Mouse (Mus musculus): ENCODE results near the gene St14. TPM values are rescaled to one million over a fixed set of nuclear protein-coding genes. Genes with fewer than 3 reads are reported as not detected.

The St14 gene
- polyA plus RNA-seq, 1 experiment from 2014 or later: 4.9 TPM

DNA sequence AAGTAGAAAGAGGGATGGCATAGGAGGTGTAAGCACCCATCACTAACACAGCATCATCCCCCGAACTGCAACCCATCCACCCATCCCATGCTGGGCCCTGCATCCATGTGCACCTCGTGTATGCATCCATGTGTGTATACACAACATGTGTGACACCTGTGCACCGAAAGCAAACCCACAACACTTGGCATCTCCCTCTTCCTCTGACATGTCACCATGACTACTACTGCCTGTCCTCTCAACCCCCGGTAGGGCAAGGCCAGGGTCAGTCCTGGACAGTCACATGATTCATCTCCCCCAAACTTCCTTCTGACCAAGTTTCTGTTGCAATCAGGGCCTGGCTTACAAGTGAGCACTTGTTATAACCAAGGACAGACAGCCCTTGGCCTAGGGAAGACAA lies 42.8 kb downstream of the St14 start:
- WGBS: 90% methylated on average over 4 of the region's 4 CpGs
- Histone ChIP-seq H3K27me3 (ENCODE audit: insufficient read depth, poor library complexity, severe bottlenecking) (no peaks in the 10 kb centered on the region), H3K36me3 (no peaks in the 10 kb centered on the region), H3K27ac (no peak overlapping the region), H3K4me3 (no peak overlapping the region), H3K9me3 (no peaks in the 10 kb centered on the region), H3K4me1 (replicated peaks) (peaks cover 3% of the 10 kb centered on the region; the same call in 1 of the 2 replicates)
- DNase-seq (ENCODE audit: low spot score): no peak

DNA sequence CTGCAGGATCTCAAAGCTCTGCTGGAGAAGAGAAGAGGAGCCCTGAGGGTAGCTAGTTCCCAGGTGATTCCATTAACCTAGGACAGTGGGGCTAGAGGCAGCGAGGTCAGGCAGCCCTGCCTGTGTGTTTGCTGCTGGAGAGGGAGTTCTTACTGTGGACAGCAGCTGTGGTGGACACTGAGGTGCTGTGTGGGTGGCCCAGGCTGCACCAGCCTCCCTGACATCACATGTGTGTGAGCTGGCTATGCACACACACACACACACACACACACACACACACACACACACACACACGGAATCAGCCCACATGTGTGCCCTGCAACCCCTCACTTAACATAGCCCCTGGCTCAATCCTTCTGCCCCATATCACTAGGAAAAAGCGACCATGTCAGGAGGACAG lies 43.5 kb downstream of the St14 start:
- DNase-seq (ENCODE audit: low spot score): no peak
- Histone ChIP-seq H3K36me3 (no peaks in the 10 kb centered on the region), H3K27ac (no peak overlapping the region), H3K4me1 (replicated peaks) (peaks cover 3% of the 10 kb centered on the region; the same call in 1 of the 2 replicates), H3K9me3 (no peaks in the 10 kb centered on the region), H3K4me3 (no peak overlapping the region), H3K27me3 (ENCODE audit: insufficient read depth, poor library complexity, severe bottlenecking) (peaks cover 7% of the 10 kb centered on the region; the same call in 1 of the 2 replicates)
- 78% methylated on average over 3 of the region's 3 CpGs for WGBS

DNA sequence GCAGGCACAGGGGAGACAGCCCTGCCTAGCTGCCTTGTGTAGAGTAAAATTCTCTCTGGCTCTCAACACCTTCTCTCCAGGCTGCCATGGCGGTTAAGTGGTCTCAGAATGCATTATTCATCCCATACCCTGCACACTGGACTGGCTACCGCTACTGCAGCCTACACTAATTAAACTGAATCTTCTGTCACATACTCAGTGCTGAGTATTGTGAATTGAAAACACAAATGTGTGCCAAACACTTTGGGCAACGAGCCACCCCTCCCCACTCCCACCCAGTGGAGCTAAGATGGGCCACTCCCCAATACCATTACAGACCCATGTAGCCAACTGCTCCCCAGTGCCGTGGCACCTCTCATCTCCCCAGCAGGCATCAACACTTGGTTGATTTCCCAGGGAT lies 44.2 kb downstream of the St14 start:
- H3K9me3 ChIP-seq: no peaks in the 10 kb centered on the region
- peaks cover 8% of the 10 kb centered on the region; the same call in 1 of the 2 replicates for H3K27me3 ChIP-seq (ENCODE audit: insufficient read depth, poor library complexity, severe bottlenecking)
- 86% methylated on average over 4 of the region's 4 CpGs for WGBS
- H3K4me1 ChIP-seq (replicated peaks): peaks cover 3% of the 10 kb centered on the region; the same call in 1 of the 2 replicates
- no peak for DNase-seq (ENCODE audit: low spot score)
- no peak overlapping the region for H3K27ac ChIP-seq
- H3K36me3 ChIP-seq: no peaks in the 10 kb centered on the region
- H3K4me3 ChIP-seq: no peak overlapping the region

DNA sequence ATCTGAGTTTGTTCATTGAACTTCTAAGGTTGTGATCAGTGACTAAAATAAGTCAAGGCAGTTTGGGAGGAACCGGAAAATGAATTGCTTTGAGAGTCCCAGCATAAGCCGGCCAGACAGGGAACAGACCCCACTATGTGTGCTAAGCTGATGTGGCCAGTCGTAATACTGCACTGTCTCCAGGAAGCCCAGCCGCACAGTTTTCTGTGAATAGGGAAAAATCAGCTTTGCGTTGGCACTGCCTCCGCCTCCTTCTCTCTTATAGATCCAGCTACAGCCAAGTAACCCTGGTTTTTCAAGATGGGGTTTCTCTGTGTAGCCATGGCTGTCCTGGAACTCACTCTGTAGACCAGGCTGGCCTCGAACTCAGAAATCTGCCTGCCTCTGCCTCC lies 44.9 kb downstream of the St14 start:
- Histone ChIP-seq H3K4me3 (no peak overlapping the region), H3K36me3 (no peaks in the 10 kb centered on the region), H3K9me3 (no peaks in the 10 kb centered on the region), H3K4me1 (replicated peaks) (peaks cover 7% of the 10 kb centered on the region; the same call in 1 of the 2 replicates), H3K27ac (no peak overlapping the region), H3K27me3 (ENCODE audit: insufficient read depth, poor library complexity, severe bottlenecking) (peaks cover 8% of the 10 kb centered on the region; the same call in 1 of the 2 replicates)
- no peak for DNase-seq (ENCODE audit: low spot score)
- 81% methylated on average over 7 of the region's 7 CpGs for WGBS

DNA sequence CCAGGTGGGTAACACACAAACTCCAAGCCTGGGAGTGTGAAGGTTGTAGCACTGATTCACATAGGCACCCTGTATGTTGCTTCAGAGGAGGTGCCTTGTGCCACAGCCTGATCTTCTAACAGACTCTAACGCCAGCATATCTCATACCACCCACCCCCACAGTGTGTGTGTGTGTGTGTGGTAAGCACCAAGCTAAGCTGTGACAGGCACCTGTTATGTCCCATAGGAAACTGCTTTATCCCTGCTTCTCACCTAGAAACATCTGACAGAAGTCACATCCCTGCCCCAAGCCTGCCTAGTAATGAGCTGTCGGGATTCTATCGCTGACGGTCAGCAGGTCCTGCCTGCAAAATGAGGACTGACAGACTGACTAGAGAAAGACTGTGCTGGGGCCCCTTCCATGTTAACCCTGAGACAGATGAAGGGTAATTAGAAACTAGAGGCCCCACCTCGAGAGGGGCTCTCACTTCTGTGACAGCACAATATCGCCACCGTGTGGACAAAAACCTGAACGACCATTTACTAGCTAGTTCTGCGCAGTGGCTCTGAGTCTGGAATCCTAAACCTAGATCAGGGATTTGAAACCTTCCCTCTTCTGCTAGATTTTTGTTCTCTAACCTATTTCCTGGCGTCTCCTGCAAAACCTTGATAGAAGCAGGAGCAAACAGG lies 45.4 kb downstream of the St14 start:
- WGBS: 20% methylated on average over 10 of the region's 10 CpGs
- Histone ChIP-seq H3K4me3 (no peak overlapping the region), H3K27me3 (ENCODE audit: insufficient read depth, poor library complexity, severe bottlenecking) (peaks cover 8% of the 10 kb centered on the region; the same call in 1 of the 2 replicates), H3K9me3 (no peaks in the 10 kb centered on the region), H3K36me3 (no peaks in the 10 kb centered on the region), H3K27ac (no peak overlapping the region), H3K4me1 (replicated peaks) (peaks cover 7% of the 10 kb centered on the region; the same call in 1 of the 2 replicates)
- peak; percentile 72 for DNase-seq (ENCODE audit: low spot score)

DNA sequence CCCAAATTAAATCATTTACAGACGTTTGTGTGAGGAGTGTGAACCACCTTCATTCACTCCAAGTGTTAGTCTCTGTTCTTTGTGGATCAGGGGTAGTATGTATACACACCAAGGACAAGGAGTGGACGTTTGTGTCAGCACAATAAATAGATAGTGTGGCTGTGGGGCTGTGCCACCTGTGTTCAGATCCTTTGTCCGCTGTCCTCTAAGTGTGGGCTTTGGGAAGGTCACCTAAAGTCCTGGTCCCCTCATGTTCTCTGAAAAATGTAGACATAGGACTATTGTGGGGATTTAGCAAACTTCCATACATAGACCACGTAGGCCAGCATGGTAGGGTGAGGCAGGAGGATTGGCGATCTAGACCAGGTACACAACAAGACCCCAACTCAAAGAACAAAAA lies 46.1 kb downstream of the St14 start:
- no peak for DNase-seq (ENCODE audit: low spot score)
- peaks cover 7% of the 10 kb centered on the region; the same call in 1 of the 2 replicates for H3K4me1 ChIP-seq (replicated peaks)
- peaks cover 8% of the 10 kb centered on the region; the same call in 1 of the 2 replicates for H3K27me3 ChIP-seq (ENCODE audit: insufficient read depth, poor library complexity, severe bottlenecking)
- H3K27ac ChIP-seq: no peak overlapping the region
- no peaks in the 10 kb centered on the region for H3K36me3 ChIP-seq
- no peak overlapping the region for H3K4me3 ChIP-seq
- no peaks in the 10 kb centered on the region for H3K9me3 ChIP-seq
- 80% methylated on average over 5 of the region's 5 CpGs for WGBS

DNA sequence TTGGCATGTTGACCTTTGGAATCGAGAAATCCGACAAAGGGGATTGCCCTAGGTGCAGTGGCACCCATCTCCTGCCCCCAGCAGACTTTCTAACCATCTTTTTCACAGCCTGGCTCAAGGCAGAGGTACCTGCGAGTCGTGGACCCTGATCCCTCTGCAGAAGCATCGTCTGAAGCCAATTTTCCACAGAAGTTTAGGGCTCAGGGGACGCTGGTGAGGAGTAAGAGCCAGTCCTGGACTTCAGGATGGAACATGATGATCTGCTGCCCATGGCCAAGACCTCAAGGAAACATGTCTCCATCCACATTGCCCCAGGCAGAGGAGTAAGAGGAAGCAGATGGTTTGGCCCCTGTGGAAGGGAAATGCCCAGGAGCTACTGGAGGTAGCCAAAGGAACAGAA lies 48.9 kb downstream of the St14 start:
- no peak for DNase-seq (ENCODE audit: low spot score)
- Histone ChIP-seq H3K4me3 (no peak overlapping the region), H3K9me3 (no peaks in the 10 kb centered on the region), H3K36me3 (no peaks in the 10 kb centered on the region), H3K27me3 (ENCODE audit: insufficient read depth, poor library complexity, severe bottlenecking) (peaks cover 8% of the 10 kb centered on the region; the same call in 1 of the 2 replicates), H3K4me1 (replicated peaks) (peaks cover 7% of the 10 kb centered on the region; the same call in 1 of the 2 replicates), H3K27ac (no peak overlapping the region)
- WGBS: 78% methylated on average over 6 of the region's 6 CpGs

DNA sequence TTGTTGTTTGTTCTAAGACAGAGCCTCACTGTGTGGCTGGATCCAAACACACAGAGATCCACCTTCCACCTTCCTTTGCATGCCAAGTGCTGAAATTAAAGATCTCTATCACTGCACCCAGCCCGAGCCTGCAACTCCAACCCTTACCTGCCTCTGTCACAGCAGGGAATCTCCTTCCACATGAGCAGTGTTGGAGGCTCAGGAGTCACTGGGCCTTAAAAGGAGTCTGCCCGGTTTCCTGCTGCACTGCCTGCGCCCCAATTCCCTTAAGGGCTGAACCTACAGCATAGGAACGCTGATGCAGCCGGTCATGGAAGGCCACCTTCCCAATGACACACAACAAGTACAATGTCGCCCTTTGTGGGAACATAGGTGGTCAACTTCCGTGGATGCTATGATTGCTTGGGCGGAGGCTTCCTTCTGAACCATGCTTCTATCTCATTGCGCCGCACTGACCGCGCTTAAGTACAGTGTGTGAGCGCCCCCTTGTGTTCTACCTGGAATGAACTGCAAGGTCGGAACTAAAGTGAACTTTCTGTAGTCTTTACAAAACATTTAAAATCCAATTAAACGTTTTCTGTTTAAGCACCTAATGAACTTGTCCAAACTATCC lies 49.5 kb downstream of the St14 start:
- Histone ChIP-seq H3K36me3 (no peaks in the 10 kb centered on the region), H3K4me3 (peak overlapping the region; percentile 32), H3K9me3 (no peaks in the 10 kb centered on the region), H3K27me3 (ENCODE audit: insufficient read depth, poor library complexity, severe bottlenecking) (peaks cover 8% of the 10 kb centered on the region; the same call in 1 of the 2 replicates), H3K27ac (peak overlapping the region; percentile 29; the same call in 1 of the 2 replicates), H3K4me1 (replicated peaks) (peaks cover 7% of the 10 kb centered on the region; the same call in 1 of the 2 replicates)
- WGBS: 8% methylated on average over 15 of the region's 15 CpGs
- peak; percentile 71 for DNase-seq (ENCODE audit: low spot score)

DNA sequence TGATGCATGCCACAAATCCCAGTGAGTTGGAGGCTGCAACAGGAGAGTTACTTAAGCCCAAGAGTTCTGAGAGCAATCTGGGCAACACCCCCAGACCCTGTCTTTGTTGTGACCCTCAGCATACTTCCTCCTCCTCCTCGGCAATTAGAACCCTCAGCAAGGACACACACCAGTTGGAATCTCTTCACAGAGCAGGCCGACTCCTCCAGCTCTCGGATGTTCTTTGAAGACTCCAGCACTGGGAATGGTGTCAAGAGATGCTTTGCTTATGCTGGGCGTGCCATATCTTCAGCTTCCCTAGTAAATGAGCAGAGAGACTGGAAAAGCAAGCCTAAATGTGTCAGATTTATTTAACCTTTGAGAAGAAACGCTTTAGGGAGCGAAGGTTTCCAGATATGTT lies 50.9 kb downstream of the St14 start:
- WGBS: 83% methylated on average over 6 of the region's 6 CpGs
- no peak overlapping the region for H3K4me3 ChIP-seq
- DNase-seq (ENCODE audit: low spot score): no peak
- peaks cover 4% of the 10 kb centered on the region; the same call in 1 of the 2 replicates for H3K4me1 ChIP-seq (replicated peaks)
- H3K27me3 ChIP-seq (ENCODE audit: insufficient read depth, poor library complexity, severe bottlenecking): peaks cover 8% of the 10 kb centered on the region; the same call in 1 of the 2 replicates
- H3K27ac ChIP-seq: no peak overlapping the region
- no peaks in the 10 kb centered on the region for H3K36me3 ChIP-seq
- no peaks in the 10 kb centered on the region for H3K9me3 ChIP-seq

DNA sequence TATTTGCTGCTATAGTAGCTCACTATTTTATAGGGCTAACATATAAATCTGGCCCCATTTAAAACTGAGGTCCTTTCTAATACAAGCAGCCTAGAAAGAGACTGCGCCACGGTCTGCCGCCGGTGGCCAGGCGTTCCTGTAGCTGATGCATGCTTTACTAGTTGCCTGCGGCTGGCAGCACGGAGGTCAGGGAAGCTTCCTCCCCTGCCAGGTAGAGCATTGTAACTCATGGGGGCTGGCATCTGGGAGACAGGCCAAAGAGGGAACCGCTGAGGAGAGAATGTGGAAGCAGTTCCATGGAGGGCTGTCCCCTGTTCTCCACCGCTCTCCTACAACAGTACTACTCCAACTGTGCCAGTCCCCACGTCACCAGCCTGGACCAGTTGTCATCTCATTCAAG lies 56.8 kb downstream of the St14 start:
- DNase-seq (ENCODE audit: low spot score): no peak
- H3K27ac ChIP-seq: no peak overlapping the region
- WGBS: 90% methylated on average over 10 of the region's 10 CpGs
- no peak overlapping the region for H3K4me3 ChIP-seq
- H3K4me1 ChIP-seq (replicated peaks): no peaks in the 10 kb centered on the region
- no peaks in the 10 kb centered on the region for H3K9me3 ChIP-seq
- H3K36me3 ChIP-seq: peaks cover under 1% of the 10 kb centered on the region; the same call in 1 of the 2 replicates
- no peaks in the 10 kb centered on the region for H3K27me3 ChIP-seq (ENCODE audit: insufficient read depth, poor library complexity, severe bottlenecking)

DNA sequence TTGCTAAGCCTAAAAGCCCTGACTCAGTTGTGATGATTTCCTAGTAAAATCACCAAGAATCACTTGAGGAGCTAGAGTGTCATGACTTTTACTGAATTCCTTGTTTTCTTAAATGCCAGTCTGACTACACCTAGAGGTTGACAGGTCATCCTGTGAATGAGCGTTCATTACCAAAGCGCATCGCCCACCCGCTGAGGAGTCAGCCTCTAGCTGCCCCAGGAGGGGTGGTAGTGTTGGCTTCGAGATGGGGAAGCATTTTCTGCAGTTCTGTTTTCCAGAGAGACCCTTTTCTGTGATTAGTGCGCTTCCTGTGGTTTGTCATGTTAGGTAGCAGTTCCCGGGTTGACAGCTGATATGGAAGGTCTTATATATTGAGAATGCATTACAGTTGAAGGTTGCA lies 57.9 kb downstream of the St14 start:
- no peak overlapping the region for H3K4me3 ChIP-seq
- H3K27ac ChIP-seq: no peak overlapping the region
- no peaks in the 10 kb centered on the region for H3K9me3 ChIP-seq
- peaks cover 11% of the 10 kb centered on the region for H3K36me3 ChIP-seq
- no peaks in the 10 kb centered on the region for H3K4me1 ChIP-seq (replicated peaks)
- H3K27me3 ChIP-seq (ENCODE audit: insufficient read depth, poor library complexity, severe bottlenecking): no peaks in the 10 kb centered on the region
- WGBS: 72% methylated on average over 7 of the region's 7 CpGs
- no peak for DNase-seq (ENCODE audit: low spot score)

DNA sequence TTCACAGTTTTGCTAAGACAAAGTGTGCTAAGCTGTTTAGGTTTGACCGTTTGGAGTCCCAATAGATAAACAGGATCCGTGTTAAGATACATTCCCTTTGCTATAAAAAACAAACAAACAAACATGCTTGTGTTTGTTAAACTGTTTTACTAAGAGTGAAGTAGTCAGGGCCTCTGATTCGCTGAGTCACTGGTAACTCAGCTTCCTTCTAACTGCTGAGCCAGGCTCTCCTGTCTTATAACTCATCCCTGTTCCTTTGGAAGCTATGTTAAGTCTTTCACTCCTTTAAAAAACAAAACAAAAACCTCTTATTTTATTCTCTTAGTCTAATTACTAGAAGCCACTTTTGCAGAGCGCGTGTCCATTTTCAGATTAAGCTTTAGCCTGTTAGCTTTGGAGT lies 59.4 kb downstream of the St14 start:
- WGBS: 89% methylated on average over 5 of the region's 5 CpGs
- H3K27me3 ChIP-seq (ENCODE audit: insufficient read depth, poor library complexity, severe bottlenecking): no peaks in the 10 kb centered on the region

DNA sequence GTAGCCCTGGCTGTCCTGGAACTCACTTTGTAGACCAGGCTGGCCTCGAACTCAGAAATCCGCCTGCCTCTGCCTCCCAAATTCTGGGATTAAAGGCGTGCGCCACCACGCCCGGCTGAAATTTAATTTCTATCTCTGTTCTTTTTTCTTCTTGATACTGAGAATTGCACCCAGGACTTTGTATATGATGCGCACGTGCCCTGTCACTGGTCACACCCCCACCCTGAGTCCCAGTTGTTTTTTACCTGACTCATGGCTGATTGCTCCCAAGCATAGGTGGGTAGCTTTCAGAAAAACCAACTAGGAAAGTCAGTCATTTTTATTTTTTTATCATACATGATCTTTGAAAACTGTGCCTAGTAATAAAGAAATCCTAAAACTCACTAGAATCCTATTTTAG lies 60.9 kb downstream of the St14 start:
- Histone ChIP-seq H3K4me3 (no peak overlapping the region), H3K27me3 (ENCODE audit: insufficient read depth, poor library complexity, severe bottlenecking) (no peaks in the 10 kb centered on the region), H3K9me3 (no peaks in the 10 kb centered on the region), H3K4me1 (replicated peaks) (no peaks in the 10 kb centered on the region), H3K27ac (no peak overlapping the region), H3K36me3 (peaks cover 40% of the 10 kb centered on the region)
- DNase-seq (ENCODE audit: low spot score): no peak
- 98% methylated on average over 8 of the region's 8 CpGs for WGBS

More for the DNA sequence above, 59.4 kb downstream of the St14 start:
- peaks cover 26% of the 10 kb centered on the region for H3K36me3 ChIP-seq
- H3K4me1 ChIP-seq (replicated peaks): no peaks in the 10 kb centered on the region
- no peak for DNase-seq (ENCODE audit: low spot score)
- no peaks in the 10 kb centered on the region for H3K9me3 ChIP-seq
- H3K27ac ChIP-seq: no peak overlapping the region
- no peak overlapping the region for H3K4me3 ChIP-seq
